Mouse (Mus musculus): ENCODE results near the gene Rab15. TPM values are rescaled to one million over a fixed set of nuclear protein-coding genes. Genes with fewer than 3 reads are reported as not detected.

Gene Rab15
- polyA plus RNA-seq, 1 experiment from 2014 or later, result 11.8 TPM

GRCm38 (mm10) chr12:76825283-76825682, 2.6 kb upstream of the Rab15 start:
- DNase-seq (ENCODE audit: low spot score), result no peak
- Histone ChIP-seq H3K4me3 (ENCODE audit: low read depth, low read length) (no peak overlapping the region), H3K27me3 (replicated peaks; ENCODE audit: control insufficient read depth, insufficient read depth, low read length) (peaks cover 16% of the 10 kb centered on the region), H3K4me1 (ENCODE audit: control insufficient read depth, insufficient read depth, low read length) (peaks cover 4% of the 10 kb centered on the region; the same call in 1 of the 2 replicates), H3K36me3 (ENCODE audit: control insufficient read depth, insufficient read depth, low read length) (no peaks in the 10 kb centered on the region), H3K9me3 (replicated peaks; ENCODE audit: control insufficient read depth, low read length) (no peaks in the 10 kb centered on the region), H3K27ac (ENCODE audit: low read depth, low read length) (no peak overlapping the region), H3K4me2 (ENCODE audit: low read length) (no peak overlapping the region), H3K9ac (ENCODE audit: low read length) (no peak overlapping the region)
- 64% methylated on average over 4 of the region's 4 CpGs for WGBS
- no peak for ATAC-seq

DNA sequence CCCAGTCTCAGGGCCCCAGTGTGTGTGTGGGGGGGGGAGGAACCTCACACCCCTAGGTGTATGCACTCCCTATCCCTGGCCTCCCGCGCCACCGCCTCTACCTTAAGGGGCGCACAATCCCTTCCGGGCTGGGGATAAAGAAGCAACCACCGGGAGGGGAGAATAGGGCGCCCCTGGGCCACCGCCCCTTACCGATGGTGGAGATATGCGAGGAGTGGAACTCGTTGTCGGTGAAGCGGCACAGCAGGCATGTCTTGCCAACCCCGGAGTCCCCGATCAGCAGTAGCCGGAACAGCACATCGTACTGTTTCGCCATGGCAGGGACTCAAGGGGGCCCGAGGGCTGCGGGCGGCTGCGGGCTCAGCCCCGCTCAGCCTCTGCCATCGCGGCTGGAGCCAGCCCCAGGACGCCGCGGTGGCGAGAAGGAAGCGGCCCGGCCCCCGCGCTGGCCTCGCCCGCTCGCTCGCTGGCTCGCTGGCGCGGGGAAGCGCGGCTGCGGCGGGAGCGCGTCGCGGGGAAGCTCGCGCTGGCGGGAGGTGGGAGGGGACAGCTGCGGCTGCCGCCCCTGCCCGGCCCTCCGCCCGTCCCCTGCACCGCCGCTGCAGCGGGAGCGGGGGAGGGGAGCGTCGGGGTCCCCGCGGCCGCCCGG, 582 bp downstream of the Rab15 start:
- Histone ChIP-seq H3K27ac (ENCODE audit: low read depth, low read length) (peak overlapping the region; percentile 55; the same call in 1 of the 2 replicates), H3K4me1 (ENCODE audit: control insufficient read depth, insufficient read depth, low read length) (peaks cover 4% of the 10 kb centered on the region; the same call in 1 of the 2 replicates), H3K9me3 (replicated peaks; ENCODE audit: control insufficient read depth, low read length) (no peaks in the 10 kb centered on the region), H3K36me3 (ENCODE audit: control insufficient read depth, insufficient read depth, low read length) (no peaks in the 10 kb centered on the region), H3K27me3 (replicated peaks; ENCODE audit: control insufficient read depth, insufficient read depth, low read length) (peaks cover 16% of the 10 kb centered on the region), H3K4me3 (ENCODE audit: low read depth, low read length) (peak overlapping the region; percentile 40), H3K4me2 (ENCODE audit: low read length) (peak overlapping the region; percentile 85), H3K9ac (ENCODE audit: low read length) (peak overlapping the region; percentile 64)
- ATAC-seq (peak; percentile 84), DNase-seq (ENCODE audit: low spot score) (peak; percentile 60)
- under 1% methylated on average over 49 of the region's 66 CpGs for WGBS

DNA sequence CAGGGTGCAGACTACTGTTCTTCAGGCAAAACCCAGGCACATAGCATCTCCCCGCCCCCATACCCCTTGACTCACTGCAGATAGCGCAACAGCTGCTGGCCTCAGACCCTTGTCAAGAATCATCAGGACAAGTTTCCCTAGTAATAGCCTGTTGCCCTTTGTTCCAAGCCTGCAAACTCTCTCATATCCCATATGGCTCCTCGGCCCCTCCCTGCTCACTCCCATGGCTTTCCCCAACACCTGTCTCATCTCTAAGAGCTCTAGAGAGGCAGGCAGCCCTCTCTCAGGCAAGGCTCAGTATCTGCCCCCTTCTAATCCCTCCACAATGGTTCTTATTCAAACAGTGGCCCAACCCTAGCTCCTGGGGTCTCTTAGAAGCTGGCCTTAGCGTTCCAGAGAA, 2.1 kb downstream of the Rab15 start:
- H3K27ac ChIP-seq (ENCODE audit: low read depth, low read length), result no peak overlapping the region
- no peak overlapping the region for H3K4me3 ChIP-seq (ENCODE audit: low read depth, low read length)
- H3K4me2 ChIP-seq (ENCODE audit: low read length), result peak overlapping the region; percentile 85; the same call in 1 of the 2 replicates
- no peaks in the 10 kb centered on the region for H3K9me3 ChIP-seq (replicated peaks; ENCODE audit: control insufficient read depth, low read length)
- no peaks in the 10 kb centered on the region for H3K36me3 ChIP-seq (ENCODE audit: control insufficient read depth, insufficient read depth, low read length)
- no peak for ATAC-seq
- peaks cover 16% of the 10 kb centered on the region for H3K27me3 ChIP-seq (replicated peaks; ENCODE audit: control insufficient read depth, insufficient read depth, low read length)
- H3K9ac ChIP-seq (ENCODE audit: low read length), result no peak overlapping the region
- H3K4me1 ChIP-seq (ENCODE audit: control insufficient read depth, insufficient read depth, low read length), result peaks cover 4% of the 10 kb centered on the region; the same call in 1 of the 2 replicates
- no peak for DNase-seq (ENCODE audit: low spot score)
- WGBS, result 39% methylated on average over 4 of the region's 4 CpGs

- H3K4me3 ChIP-seq (ENCODE audit: low read depth, low read length), result no peak overlapping the region
- DNase-seq (ENCODE audit: low spot score), result no peak
- H3K27me3 ChIP-seq (replicated peaks; ENCODE audit: control insufficient read depth, insufficient read depth, low read length), result peaks cover 13% of the 10 kb centered on the region
- H3K9me3 ChIP-seq (replicated peaks; ENCODE audit: control insufficient read depth, low read length), result no peaks in the 10 kb centered on the region
- H3K9ac ChIP-seq (ENCODE audit: low read length), result no peak overlapping the region
- no peak overlapping the region for H3K27ac ChIP-seq (ENCODE audit: low read depth, low read length)
- H3K4me1 ChIP-seq (ENCODE audit: control insufficient read depth, insufficient read depth, low read length), result peaks cover 4% of the 10 kb centered on the region; the same call in 1 of the 2 replicates
- no peak for ATAC-seq
- 49% methylated on average over 6 of the region's 6 CpGs for WGBS
- no peaks in the 10 kb centered on the region for H3K36me3 ChIP-seq (ENCODE audit: control insufficient read depth, insufficient read depth, low read length)
- no peak overlapping the region for H3K4me2 ChIP-seq (ENCODE audit: low read length)
Observed at GRCm38 (mm10) chr12:76819816-76820215, 2.9 kb downstream of the Rab15 start.

- WGBS, result 86% methylated on average over 9 of the region's 9 CpGs
- Histone ChIP-seq H3K4me3 (ENCODE audit: low read depth, low read length) (no peak overlapping the region), H3K36me3 (ENCODE audit: control insufficient read depth, insufficient read depth, low read length) (no peaks in the 10 kb centered on the region), H3K4me2 (ENCODE audit: low read length) (no peak overlapping the region), H3K9ac (ENCODE audit: low read length) (no peak overlapping the region), H3K27ac (ENCODE audit: low read depth, low read length) (no peak overlapping the region), H3K9me3 (replicated peaks; ENCODE audit: control insufficient read depth, low read length) (no peaks in the 10 kb centered on the region), H3K27me3 (replicated peaks; ENCODE audit: control insufficient read depth, insufficient read depth, low read length) (peaks cover 4% of the 10 kb centered on the region), H3K4me1 (ENCODE audit: control insufficient read depth, insufficient read depth, low read length) (peaks cover 4% of the 10 kb centered on the region; the same call in 1 of the 2 replicates)
- ATAC-seq (no peak), DNase-seq (ENCODE audit: low spot score) (no peak)
Observed at GRCm38 (mm10) chr12:76818908-76819307, 3.8 kb downstream of the Rab15 start.

DNA sequence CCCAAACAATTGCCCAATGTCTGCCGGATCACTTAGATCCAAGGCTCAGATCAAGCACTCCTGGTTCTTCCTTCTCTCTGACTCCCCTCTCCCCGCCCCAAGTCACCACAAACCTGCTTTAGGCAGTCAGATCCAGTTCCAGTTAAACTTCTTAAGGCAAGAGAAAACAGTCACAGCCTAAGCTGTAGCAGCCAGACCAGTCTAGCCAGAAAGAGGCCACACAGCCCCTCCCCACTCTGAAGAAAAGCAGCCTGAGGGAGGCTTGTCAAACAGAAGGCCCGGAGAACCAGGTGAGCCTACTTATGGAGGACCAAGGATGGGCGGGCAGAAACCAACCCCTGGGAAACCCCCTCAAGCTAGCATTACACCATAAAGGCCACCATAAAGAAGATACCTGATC, 4.6 kb downstream of the Rab15 start:
- Histone ChIP-seq H3K4me2 (ENCODE audit: low read length) (no peak overlapping the region), H3K27ac (ENCODE audit: low read depth, low read length) (no peak overlapping the region)
- no peak for ATAC-seq

GRCm38 (mm10) chr12:76817176-76817575, 5.5 kb downstream of the Rab15 start:
- Histone ChIP-seq H3K9me3 (replicated peaks; ENCODE audit: control insufficient read depth, low read length) (no peaks in the 10 kb centered on the region), H3K4me1 (ENCODE audit: control insufficient read depth, insufficient read depth, low read length) (peaks cover 4% of the 10 kb centered on the region; the same call in 1 of the 2 replicates), H3K36me3 (ENCODE audit: control insufficient read depth, insufficient read depth, low read length) (no peaks in the 10 kb centered on the region), H3K4me3 (ENCODE audit: low read depth, low read length) (no peak overlapping the region), H3K27ac (ENCODE audit: low read depth, low read length) (no peak overlapping the region), H3K4me2 (ENCODE audit: low read length) (no peak overlapping the region), H3K9ac (ENCODE audit: low read length) (no peak overlapping the region), H3K27me3 (replicated peaks; ENCODE audit: control insufficient read depth, insufficient read depth, low read length) (no peaks in the 10 kb centered on the region; the same call in 1 of the 2 replicates)
- 55% methylated on average over 4 of the region's 4 CpGs for WGBS
- no peak for DNase-seq (ENCODE audit: low spot score)
- ATAC-seq, result no peak

More for the DNA sequence above, 4.6 kb downstream of the Rab15 start:
- peaks cover 4% of the 10 kb centered on the region; the same call in 1 of the 2 replicates for H3K4me1 ChIP-seq (ENCODE audit: control insufficient read depth, insufficient read depth, low read length)
- no peak overlapping the region for H3K4me3 ChIP-seq (ENCODE audit: low read depth, low read length)
- peaks cover 4% of the 10 kb centered on the region; the same call in 1 of the 2 replicates for H3K27me3 ChIP-seq (replicated peaks; ENCODE audit: control insufficient read depth, insufficient read depth, low read length)
- 67% methylated on average over 4 of the region's 4 CpGs for WGBS
- no peak overlapping the region for H3K9ac ChIP-seq (ENCODE audit: low read length)
- H3K36me3 ChIP-seq (ENCODE audit: control insufficient read depth, insufficient read depth, low read length), result no peaks in the 10 kb centered on the region
- H3K9me3 ChIP-seq (replicated peaks; ENCODE audit: control insufficient read depth, low read length), result no peaks in the 10 kb centered on the region
- no peak for DNase-seq (ENCODE audit: low spot score)

- Histone ChIP-seq H3K27me3 (replicated peaks; ENCODE audit: control insufficient read depth, insufficient read depth, low read length) (no peaks in the 10 kb centered on the region; the same call in 1 of the 2 replicates), H3K4me1 (ENCODE audit: control insufficient read depth, insufficient read depth, low read length) (peaks cover 4% of the 10 kb centered on the region; the same call in 1 of the 2 replicates), H3K9ac (ENCODE audit: low read length) (no peak overlapping the region), H3K36me3 (ENCODE audit: control insufficient read depth, insufficient read depth, low read length) (no peaks in the 10 kb centered on the region), H3K9me3 (replicated peaks; ENCODE audit: control insufficient read depth, low read length) (no peaks in the 10 kb centered on the region), H3K4me2 (ENCODE audit: low read length) (no peak overlapping the region), H3K27ac (ENCODE audit: low read depth, low read length) (no peak overlapping the region), H3K4me3 (ENCODE audit: low read depth, low read length) (no peak overlapping the region)
- no peak for DNase-seq (ENCODE audit: low spot score)
- 65% methylated on average over 4 of the region's 4 CpGs for WGBS
- no peak for ATAC-seq
Observed at GRCm38 (mm10) chr12:76816720-76817119, 6.0 kb downstream of the Rab15 start.

DNA sequence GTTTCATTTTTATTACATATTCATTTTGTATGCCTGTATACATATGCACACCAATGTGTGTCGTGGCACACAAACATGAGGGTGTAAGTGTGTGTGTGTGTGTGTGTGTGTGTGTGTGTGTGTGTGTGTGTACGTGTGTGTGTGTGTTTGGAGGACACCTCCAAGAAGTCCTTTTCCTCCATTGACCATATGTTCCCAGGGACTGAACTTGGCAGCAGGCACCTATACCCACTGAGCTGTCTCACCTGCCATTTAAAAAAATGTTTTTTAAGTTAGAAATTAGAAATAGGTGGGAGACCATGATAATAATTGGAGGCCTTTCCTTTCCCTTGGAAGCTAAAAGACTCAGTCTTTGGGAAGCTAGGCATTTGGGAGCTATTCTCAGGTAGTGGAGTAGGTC, 8.6 kb downstream of the Rab15 start:
- Histone ChIP-seq H3K27me3 (replicated peaks; ENCODE audit: control insufficient read depth, insufficient read depth, low read length) (no peaks in the 10 kb centered on the region), H3K27ac (ENCODE audit: low read depth, low read length) (no peak overlapping the region), H3K4me3 (ENCODE audit: low read depth, low read length) (no peak overlapping the region), H3K9ac (ENCODE audit: low read length) (no peak overlapping the region), H3K4me1 (ENCODE audit: control insufficient read depth, insufficient read depth, low read length) (no peaks in the 10 kb centered on the region), H3K9me3 (replicated peaks; ENCODE audit: control insufficient read depth, low read length) (no peaks in the 10 kb centered on the region), H3K36me3 (ENCODE audit: control insufficient read depth, insufficient read depth, low read length) (no peaks in the 10 kb centered on the region), H3K4me2 (ENCODE audit: low read length) (no peak overlapping the region)
- DNase-seq (ENCODE audit: low spot score), result no peak
- WGBS, result 80% methylated on average over 2 of the region's 2 CpGs
- ATAC-seq, result no peak

All from forebrain, embryonic 14.5 days (tissue).